Mouse (Mus musculus): ENCODE measurements around the gene Npc1l1.

Npc1l1 gene

DNA sequence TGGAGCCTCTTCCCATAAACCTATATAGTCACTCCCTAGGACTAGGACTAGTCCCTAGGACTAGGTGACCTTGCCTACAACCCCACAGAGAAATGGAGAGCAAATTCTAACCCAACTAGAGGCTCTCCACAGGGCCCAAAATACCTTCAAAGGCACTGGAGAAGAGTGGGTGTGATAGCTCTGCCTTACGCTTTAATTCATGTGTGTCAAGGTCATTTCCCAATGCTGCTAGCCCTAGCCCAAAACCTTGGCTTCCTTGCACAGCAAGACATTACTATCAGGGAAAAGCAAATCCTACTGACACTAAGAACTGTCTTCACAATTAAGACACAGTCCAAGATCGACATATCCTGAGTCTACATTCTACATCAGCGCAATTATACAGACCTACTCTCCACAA, 66.9 kb downstream of the Npc1l1 start:
- no peak for DNase-seq (ENCODE audit: low read depth)

DNA sequence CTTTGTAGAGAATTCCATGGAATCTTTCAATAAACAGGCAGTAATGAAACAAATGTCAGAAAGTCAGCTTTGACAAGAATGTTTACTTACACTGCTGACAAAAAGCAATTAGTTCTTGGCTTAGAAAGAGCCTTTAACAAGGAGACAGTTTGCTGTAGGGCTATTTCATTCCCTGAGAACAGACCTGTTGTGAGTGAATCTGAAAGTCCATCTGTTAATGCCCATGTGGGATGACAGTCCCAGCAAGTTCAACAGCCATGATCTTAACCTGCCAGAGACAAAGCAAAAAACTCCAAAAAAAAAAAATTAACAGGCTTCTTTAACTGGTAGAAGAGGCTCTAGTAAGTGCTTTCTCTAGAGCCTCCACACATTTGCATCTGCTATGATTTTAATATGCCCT, 68.4 kb downstream of the Npc1l1 start:
- DNase-seq (ENCODE audit: low read depth) = no peak
